Mouse (Mus musculus) skeletal muscle tissue, adult 2 months (tissue): ENCODE data around the gene Sass6.
"Not testable (repeated sequence)": the region's sequence is repeated elsewhere in the genome, so short reads cannot be mapped to it uniquely, and the experiment has no call there.

Experiments used
- DNase-seq: peaks from one replicate; pipeline ENCODE4 v3.0.0-alpha.2; 2012; ENCODE audit warnings: low read depth, low spot score

Gene Sass6

DNA sequence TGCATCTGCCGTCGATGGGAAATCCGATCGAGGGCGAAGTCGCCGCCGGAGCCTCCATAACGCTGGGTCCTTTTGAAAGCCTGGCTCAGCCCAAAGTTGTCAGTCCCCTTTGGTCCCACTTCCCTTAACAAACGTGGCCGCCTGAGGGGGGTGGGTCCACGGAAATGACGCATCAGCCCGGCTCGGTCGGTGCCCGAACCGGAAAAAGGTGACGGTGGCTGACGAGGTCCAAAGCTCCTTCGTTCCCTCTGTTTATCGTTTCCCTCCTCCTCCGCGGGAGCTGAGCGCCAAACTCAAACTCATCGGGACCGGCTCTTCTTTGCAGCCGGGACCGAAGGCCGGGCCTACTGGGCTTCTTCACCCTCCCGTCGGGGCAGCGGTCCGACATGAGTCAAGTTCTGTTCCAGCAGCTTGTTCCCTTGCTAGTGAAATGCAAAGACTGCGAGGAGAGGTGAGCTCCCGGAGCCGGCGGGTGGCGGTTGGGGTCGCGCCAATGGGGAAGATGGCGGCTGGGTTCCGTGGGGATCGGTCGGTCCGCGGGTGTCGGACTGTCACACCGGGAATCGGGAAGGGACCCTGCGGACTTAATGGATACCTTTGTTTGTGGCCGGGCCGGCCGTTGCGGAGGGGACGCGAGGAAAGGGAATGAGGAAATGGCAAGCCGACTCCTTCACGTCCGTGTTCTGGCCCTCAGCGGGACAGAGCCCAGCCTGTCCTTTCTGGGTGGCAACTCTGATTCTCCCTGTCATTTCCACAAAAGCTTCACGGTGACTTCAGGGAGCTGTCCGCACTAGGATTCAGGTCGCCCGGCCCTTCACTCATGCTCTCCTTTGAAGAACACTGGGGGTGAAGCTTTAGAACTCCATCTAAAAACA is at the start of gene Sass6:
Gene Sass6 (plus strand): TSS at position 255 of the 875 bp plus-strand sequence.
- peak; percentile 92 for DNase-seq

DNA sequence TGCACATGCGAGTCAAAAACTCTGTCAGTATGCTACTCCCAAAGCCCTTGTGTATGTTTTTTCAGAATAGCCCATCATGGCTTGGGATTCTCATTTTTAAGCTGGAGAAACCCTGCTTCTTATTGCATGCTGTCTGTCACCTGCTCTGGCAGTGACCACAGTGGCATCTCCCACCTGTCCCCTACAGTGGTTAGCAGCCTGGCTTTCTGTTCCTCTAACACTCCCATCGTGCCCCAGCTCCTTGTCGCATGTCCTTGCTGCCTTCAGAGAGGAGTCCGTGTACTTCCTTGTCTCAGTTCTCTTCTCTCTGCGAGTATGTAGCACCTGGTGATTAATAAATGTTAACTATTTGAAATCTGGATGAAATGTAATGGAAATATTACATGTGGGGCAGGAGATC is 47.4 kb upstream of the Sass6 start:
- no peak for DNase-seq

DNA sequence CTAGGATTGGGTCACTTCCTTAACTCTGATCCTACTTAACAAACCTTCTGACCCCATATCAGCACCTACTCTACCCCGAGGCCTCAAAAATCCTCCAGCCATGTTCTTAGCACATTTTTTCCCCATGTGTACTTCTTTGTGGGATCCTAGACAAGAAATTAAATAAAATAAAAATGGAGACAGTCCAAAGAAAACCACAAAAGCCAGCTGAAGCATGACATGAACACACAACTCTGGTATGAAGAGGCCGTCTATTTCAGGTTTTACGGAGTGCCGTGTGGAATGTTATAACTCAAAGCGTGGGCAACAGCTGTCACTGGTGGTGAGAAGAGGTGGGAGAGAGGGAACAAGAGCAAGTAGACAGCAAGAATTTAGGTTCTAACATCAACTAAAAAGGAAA is 43.4 kb upstream of the Sass6 start:
- no peak for DNase-seq

DNA sequence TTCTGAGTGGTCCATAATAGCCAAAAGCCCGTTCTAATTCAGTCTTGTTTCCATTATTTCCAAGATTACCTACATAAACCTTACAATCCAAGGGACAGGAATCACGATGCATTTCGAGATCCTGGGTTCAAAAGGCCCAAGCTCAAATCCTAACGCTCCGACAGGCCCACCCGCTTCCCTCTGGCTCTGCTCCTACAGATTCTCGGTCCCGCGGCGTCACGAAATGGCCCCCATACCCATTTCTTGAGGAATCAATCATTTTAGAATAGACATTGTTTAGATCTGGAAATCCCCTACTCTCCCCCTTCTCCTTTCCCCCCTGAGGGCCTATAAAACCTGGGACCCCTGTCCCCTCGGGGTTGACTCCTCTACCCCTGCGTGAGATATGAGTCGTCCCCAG is 33.5 kb upstream of the Sass6 start:
- DNase-seq = not testable (repeated sequence)

DNA sequence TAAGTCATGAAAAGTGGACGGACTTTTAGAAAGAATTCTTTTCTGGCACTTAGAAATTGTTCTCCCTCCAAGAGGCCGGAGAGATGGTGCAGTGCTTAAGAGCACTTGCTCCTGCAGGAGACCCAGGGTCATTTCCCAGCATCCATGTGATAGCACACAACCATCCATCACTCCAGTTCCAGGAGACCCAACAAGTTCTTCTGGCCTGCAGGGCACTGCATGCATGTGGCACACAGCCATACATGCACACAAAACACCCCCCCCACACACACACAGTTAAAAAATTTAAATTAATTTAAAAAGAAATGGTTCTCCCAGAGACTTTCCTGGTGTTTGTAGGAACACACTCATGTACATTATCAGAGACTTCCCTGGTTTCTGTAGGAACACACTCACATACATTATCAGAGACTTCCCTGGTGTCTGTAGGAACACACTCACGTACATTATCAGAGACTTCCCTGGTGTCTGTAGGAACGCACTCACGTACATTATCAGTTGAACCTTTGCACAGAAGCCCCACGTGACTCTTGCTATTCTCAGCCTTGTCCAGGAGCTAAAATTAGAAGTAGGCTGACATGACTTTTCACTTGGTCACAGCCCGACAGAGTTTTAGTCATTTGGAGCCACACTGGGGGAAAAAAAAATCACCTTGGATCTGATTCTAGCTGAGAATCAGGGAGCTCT is 32.2 kb upstream of the Sass6 start, which contains the start of gene Lrrc39:
Gene Lrrc39 (plus strand): TSS at position 566 of the 687 bp plus-strand sequence.
- DNase-seq = peak; percentile 61

DNA sequence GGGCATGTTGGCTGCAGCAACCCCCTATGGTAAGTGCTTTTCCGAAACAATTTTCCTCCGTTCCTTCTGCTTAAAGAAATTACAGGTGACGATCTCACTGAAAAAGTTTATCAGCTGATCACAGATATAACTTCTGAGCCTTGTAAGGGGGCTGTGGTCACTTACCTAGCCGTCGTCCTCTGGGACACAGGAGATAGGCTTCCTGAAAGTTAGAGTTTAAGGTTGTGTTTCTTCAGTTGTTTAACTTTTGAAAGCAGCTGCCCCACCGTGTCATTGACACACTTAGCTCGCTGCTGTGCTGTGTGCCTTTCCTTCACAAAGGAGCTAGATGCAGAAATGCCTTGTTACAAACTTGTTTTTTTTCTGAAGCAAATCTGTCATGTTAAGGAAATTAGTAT is 31.7 kb upstream of the Sass6 start:
- DNase-seq = no peak

DNA sequence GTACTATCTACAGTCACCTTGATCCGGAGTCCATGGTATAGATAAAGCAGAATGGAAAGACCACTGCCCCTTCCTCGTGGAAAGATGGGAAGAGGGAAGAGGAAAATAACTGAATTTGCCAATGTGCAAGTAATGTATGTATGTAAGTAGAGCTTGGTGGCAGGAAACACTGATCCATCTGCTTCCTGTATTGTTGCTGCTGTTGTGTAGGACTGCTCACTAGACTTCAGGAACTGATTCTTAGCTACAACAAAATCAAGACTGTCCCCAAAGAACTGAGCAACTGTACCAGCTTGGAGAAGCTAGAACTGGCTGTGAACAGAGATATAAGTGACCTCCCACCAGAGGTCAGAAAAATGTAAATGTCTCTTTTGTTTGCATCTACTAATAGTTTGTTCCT is 24.2 kb upstream of the Sass6 start:
- DNase-seq = no peak

DNA sequence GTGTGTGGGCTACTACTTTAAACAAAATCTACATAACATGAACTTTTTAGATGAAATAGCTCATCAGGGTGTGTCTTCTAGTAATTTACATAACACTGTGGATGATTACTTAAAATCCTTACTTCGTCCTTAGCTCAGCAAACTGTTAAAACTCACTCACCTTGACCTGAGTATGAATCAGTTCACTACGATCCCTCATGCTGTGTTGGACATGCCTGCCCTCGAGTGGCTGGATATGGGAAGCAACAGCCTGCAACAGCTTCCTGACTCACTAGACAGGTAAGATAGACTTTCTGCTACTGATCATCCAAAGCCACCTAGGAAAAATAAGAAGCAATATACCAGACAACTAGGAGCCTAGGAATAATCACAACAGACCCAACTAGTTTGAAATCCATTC is 17.5 kb upstream of the Sass6 start:
- DNase-seq = no peak

DNA sequence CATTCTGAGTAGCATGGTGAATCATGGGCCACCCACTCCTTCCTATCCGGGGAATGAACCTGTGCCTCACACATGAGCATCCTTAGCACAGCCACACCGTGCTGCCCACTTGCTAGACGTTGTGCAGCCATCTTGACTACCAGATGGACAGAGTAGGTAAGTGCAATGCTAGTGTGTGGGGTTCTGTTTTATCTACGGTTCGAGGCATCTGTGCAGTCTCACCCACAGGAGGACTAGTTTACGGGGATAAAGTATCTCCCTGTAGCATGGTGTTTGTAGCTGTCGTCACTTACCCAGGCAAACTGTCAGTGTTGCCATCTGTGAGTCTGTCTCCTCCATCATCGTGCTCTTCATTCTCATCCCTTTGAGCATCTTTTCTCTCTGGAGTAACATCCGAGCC is 12.6 kb upstream of the Sass6 start:
- no peak for DNase-seq

DNA sequence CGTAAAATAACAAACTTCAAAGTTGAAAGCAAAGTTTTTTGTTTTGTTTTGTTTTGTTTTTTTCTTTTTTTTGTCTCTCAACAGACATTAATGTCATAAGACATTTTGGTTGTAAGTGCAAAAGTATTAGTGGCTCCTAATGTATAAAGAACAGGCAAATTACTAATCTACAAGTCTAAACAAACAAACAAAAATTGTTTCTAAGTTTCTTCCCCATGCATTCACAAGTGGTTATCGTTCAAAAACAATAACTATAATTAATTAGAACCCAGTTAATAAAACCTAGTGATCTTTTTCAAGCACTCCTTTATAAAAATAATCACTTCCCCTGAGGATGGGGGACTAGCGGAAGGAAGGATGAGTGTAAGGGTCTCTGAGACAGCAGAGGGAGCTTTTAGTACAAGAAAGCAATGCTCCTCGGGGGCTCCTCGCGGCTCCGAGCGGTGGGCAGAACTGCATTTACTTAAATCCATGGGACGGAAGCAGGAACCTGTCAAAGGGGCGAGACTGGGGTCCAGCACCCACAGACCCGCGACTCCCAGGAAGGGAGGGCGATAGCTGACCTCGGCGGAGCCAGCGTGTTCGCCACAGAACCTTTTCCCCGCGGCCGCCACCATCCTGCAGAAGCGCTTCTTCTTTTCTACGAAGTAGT is 580 bp upstream of the Sass6 start:
- DNase-seq = no peak

DNA sequence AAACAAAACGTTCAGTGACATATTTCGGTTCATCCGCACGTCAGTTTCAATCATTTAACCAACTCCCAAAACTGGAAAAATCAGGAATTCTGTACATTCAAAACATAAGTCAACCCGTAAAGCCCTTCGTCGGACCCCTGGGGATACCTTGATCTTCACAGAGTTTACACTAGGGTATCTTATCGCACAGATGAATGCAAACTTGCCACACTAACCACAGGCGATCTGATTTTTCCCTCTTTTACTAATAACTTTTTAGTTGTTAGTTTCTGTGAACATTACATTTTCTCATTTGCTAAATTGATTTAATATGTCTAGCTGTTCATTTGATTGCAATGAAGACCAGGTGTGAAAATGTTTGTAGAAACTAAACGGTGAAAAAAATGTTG is 815 bp downstream of the Sass6 start:
- DNase-seq = no peak

DNA sequence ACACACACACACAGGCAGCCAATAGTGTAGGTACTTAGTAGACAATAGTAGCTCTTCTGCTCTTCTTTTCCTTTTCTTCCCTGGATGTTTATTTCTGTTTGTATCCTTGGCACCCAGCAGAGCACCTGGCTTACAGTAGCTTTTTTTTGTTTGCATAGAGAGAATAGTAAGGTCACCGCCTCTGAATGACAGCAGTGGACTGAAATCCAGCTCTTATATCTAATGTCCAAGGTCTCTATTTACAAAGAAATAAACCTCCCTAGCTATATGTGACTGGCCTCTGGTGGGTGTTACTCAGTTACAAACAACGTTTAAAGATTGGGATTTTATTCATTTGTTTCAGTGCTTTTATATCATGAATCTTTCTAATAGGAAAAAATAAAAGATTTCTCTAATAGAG is 4.9 kb downstream of the Sass6 start:
- DNase-seq = no peak

DNA sequence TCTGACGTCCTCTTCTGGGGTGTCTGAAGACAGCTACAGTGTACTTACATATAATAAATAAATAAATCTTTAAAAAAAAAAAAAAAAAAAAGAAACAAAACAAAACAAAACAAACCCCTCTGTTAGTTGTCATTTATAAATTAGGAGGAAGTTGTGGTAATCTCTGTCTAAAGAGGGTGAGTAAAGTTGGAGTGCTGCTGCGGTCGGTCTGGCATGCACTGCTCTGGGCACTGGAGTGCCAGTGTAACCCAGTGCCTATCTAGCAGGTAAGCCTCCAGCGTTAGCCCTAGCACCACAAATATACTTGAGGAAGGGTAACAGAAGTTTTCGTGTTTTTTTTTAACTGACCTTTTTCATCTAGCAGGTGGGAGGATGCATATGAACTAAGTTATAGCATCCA is 6.2 kb downstream of the Sass6 start:
- DNase-seq = no peak

DNA sequence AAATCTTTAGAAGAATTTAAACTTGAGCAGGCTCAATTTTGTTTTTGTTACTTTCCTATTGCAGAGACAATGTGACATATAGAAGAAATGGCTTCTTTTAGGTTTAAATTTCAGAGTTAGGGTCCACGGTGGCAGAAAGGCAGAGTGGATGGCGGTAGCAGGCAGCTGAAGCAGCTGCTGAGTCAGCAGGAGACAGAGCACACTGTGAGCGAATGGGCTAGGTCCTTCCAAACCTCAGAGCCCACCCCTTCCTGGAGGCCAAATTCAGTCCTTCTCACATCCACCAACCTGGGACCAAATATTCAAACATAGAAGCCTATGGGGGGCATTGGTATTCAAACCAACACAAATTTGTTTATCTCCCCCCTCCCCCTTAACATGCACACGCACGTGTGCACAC is 7.0 kb downstream of the Sass6 start:
- DNase-seq = no peak

DNA sequence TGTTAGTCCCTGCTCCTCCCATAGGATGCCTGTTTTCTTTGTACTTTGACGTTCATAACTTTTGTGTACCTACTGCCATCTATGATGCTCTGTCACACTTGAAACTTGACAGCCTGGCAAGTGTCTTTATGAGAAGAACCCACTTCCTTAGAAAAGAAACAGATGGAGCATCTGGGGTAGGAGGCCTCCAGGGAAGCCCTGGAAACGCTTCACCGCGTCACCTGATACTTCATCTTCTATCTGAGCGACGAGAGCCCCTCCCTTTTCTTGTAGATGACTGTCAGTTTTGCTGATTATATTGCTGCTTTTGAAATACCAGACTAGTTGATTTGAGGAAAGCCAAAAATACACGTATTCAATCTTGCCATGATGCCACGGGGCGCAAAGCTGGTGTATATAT is 9.8 kb downstream of the Sass6 start:
- DNase-seq = no peak

DNA sequence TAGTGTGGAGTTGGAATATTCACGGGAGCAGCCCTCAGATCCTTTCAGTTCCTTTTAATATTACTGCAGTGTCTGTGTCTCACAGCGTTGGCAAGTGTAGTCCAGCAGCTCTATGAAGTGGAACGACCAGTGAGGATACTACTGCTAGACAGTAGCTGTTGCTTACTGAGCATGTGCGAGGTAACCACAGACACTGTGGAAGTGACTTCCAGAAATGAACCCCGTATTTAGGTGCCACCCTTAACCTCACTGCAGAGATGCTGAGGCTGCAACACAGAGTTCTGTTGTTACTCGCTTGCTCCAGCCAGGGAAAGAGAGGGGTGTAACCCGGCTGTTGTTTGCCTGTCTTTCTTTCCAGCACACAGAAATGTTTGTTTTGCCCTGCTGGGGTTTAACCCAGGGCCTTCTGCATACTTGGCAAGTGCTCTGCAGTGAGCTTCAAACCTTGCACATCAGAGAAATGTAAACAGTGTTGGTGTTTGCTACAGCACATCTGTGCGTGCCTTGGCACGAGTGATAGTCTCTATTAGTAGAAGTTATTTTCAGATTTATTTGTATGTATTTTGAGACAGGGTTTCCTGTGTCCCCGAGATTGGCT is 19.6 kb downstream of the Sass6 start, which contains the start of gene Trmt13:
Gene Trmt13 (minus strand): TSS at position 293 of the 598 bp plus-strand sequence.
- peak; percentile 22 for DNase-seq

DNA sequence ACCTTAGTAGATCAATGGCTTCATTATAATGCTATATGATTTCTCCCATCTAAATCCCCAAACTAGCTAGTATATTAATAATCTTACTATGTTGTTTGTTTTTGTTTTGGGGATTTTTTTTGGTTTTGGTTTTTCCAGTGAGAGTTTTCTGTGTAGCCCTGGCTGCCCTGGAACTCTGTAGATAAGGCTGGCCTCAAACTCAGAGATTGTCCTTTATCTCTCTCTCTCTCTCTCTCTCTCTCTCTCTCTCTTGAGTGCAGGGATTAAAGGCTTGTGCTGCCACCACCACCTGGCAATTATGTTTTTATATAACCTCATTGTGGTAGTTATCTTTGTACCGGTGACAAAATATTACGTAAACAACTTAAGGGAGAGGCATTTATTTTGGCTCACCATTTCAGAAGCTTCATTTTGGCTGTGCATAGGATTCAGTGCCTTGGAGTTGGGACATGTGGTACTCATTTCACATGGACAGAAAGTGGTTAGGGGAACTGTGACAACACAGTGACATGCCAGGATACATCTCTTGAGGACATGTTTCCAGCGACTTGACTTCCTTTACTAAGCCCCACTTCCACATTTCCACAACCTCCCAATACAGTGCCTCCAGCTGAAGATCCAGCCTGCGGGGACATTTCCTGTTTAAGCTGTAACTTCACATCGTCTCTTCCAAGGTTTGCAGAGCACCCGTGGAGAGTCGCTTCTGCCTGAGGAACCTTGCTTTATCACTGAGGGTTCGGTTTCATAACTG is 20.7 kb downstream of the Sass6 start:
- DNase-seq = no peak

DNA sequence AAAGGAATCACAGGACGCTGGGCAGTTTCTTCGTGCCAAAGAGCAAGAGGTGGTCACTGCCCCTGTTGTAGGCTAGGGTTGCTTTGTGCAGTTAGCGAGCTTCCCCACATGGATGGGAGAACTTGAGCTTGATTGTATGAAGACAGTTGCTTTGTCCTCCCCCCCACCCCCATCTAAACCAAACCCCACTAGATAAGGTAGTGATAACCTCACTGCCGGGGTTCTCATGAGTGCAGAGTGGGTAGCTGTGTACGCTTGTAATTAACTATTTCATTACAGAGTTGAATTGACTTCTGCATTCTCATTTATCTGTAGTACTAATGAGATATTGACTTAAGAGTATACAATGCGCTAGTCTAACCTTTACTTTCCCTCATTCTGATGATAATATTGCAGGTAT is 24.1 kb downstream of the Sass6 start:
- DNase-seq = no peak

DNA sequence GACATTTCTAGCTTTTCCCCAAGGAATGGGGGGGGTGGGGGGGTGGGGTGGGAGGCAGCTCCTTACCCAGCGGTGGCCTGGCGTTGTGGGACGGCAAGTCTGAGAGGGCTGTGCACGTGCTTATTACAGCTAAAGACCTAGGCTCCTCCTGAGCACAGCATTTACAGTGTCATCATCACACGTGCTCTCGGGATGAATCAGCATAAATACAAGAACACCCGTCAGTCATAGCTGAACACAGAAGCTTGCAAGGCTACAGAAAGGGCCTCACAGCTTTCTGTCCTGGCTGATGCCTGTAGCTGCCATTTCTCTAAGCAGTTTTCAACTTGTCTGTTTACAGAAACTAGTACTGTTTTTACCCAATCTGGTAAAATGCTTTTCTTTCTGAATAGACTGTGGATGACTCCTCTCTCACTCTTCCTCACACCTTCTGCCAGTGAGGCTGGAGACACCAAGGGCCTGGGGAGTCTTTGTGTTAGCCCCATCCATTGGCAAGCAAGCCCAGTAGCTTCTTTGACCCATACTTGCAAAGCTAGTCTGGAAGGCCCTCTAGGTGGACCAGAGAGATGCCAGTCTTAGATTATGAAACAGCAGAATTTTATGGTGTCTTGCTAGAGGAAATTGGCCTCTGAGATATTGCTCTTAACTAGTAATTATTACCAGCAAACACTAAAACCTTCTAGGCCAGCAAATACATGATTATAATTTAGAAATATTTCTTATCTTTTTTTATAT is 26.0 kb downstream of the Sass6 start:
- no peak for DNase-seq

DNA sequence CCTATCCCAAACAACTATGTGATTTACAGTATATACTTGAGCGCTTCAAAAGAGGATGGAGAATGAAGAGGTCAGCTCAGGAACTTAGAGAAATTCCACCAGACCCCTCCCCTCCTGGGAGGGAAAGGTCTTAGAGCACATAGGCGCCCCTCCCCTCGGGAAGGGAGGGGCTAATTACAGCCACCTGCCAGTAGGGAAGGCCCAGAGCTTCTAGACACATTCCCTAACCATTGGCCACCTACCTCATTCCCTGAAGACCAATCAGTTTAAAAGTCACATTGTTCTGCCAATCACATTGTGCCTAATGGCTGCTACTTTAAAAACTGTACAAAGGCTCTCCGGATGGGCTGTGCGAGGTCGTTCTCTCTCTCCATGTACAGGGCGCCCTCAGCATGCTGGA is 27.9 kb downstream of the Sass6 start:
- DNase-seq = no peak

DNA sequence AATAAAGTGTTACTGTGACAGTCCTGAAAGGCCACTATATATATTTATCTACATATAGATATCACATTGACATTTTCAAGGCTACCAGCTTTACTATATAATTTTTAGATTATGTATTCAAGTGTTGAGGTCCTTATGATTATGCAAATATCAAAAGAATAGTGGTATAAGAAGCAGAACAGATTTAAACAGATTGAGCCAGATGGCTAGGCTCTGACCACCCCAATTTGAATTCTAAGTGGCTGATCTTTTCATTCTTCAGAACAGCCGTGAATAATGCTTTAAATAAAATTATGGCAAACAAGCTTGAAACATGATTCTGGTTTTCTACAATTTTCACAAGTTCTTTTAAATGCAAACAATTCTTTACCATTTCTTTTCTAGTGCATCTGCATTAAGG is 36.7 kb downstream of the Sass6 start:
- no peak for DNase-seq
